Mouse (Mus musculus): ENCODE data around the gene Ankrd28.

DNA sequence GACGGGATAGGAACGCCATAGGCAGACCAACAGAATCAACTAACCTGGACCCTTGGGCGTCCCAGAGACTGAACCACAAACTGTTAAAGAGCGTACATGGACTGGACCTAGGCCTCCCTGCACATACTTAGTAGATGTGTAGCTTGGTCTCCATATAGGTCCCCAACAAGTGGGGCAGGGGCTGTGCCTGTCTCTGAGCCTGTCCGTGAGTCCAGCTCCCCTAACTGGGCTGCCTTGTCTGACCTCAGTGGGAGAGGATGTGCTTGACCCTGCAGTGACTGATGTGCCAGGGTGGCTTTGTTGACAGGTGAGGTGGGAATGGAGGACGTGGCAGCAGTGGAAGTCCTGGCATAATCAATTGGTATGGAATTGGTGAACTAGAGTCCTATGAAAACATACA is 137.9 kb downstream of the Ankrd28 start:
- TF ChIP-seq CTCF (IDR thresholded peaks at IDR 0.05; ENCODE audit: low read depth, low read length) (no peak), POLR2A (IDR thresholded peaks at IDR 0.05; ENCODE audit: borderline replicate concordance, low read depth, low read length) (no peak)
